ENCODE assay signal across 8 mouse cellular contexts in the genomic region with DNA sequence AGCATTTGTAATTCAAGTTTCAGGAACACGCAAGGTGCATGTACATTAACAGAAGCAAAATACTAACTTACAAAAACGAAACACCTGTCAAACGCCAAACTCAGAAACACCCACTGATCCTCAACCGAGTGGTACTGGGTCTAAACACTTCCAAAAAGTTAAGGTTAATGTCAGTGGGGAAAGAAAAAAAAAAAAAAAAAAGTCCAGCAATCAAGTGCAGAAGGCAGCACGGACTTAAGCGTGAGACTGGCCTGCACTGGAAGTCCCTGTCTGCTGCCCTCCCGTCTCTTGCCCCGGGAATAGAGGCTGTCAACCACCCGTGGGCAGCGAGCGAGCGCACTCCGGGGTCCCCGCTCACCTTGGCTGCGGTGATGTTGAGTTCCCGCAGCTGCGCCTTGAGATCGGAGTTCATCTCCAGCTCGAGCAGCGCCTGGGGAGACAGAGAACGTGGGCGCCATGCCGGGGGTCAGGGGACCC. TPM values are rescaled to one million over a fixed set of nuclear protein-coding genes. Genes with fewer than 3 reads are reported as not detected.
A peak's percentile ranks its signal among the peaks of the same experiment; 100 is the strongest.
DNase-seq lines count a peak whose midpoint lies in the region; ATAC-seq and TF ChIP-seq lines count a peak whose summit lies in the region.

No protein-coding gene starts in this region.

- 2% methylated on average over 23 of the region's 23 CpGs for WGBS in heart, embryonic 10.5 days

- peak overlapping the region; percentile 91 for H3K9ac ChIP-seq in ES-E14 (ENCODE audit: insufficient read depth, low read depth, low read length, poor library complexity, severe bottlenecking)

- H3K4me1 ChIP-seq in heart, embryonic 10.5 days, result peaks cover 6% of the 10 kb centered on the region; the same call in 1 of the 2 replicates
- peaks cover 0 to 6% of the 10 kb centered on the region in 2 experiments; a peak in 1 of 4 replicates for H3K4me1 ChIP-seq in ES-E14 (ENCODE audit: control insufficient read depth in 2 of 2, insufficient read depth in 2 of 2, low read length in 2 of 2, poor library complexity in 1 of 2)

- H3K27ac ChIP-seq in heart, embryonic 10.5 days, result peak overlapping the region; percentile 98
- H3K27ac ChIP-seq in ES-E14 (ENCODE audit: insufficient read depth, low read depth, low read length, poor library complexity, severe bottlenecking), result peak overlapping the region; percentile 88

- no peaks in the 10 kb centered on the region for H3K9me3 ChIP-seq in heart, embryonic 10.5 days
- H3K9me3 ChIP-seq in ES-E14 (ENCODE audit: control insufficient read depth, insufficient read depth, low read depth, low read length), result no peaks in the 10 kb centered on the region

- H3K27me3 ChIP-seq in heart, embryonic 10.5 days (ENCODE audit: insufficient read depth, poor library complexity, severe bottlenecking), result no peaks in the 10 kb centered on the region

- intact Hi-C loops in heart, postnatal 36 days (cut with DNase I), result no loop called here

- ATAC-seq in granulocyte monocyte progenitor cell, adult 5-6 weeks (replicated peaks; ENCODE audit: poor library complexity, severe bottlenecking), result peak; percentile 19
- ATAC-seq in megakaryocyte, adult 5-6 weeks (ENCODE audit: poor library complexity, severe bottlenecking), result peak; percentile 14

- in situ Hi-C loops in ES-E14 (cut with MboI; ENCODE audit: low sequenced_read_pairs in 2 of 2, unreplicated experiment in 2 of 2), result no loop called here

- DNase-seq in heart, embryonic 10.5 days (ENCODE audit: low spot score), result no peak
- DNase-seq in heart, postnatal 36 days, result no peak
- no peak for DNase-seq in ES-E14 (ENCODE audit: low read depth, low spot score)
- DNase-seq in adrenal gland, postnatal 36 days, result no peak
- DNase-seq in layer of hippocampus, adult 11-12 months (ENCODE audit: low spot score), result no peak
- DNase-seq in frontal cortex, postnatal 36 days (ENCODE audit: low spot score in 2 of 2), result no peak

- peak overlapping the region; percentile 94 for H3K4me3 ChIP-seq in heart, embryonic 10.5 days
- H3K4me3 ChIP-seq in ES-E14 (ENCODE audit: insufficient read depth in 1 of 2, low read depth in 1 of 2, low read length in 2 of 2, poor library complexity in 1 of 2, severe bottlenecking in 1 of 2), result peak overlapping the region; percentile 95 to 98

- H3K36me3 ChIP-seq in heart, embryonic 10.5 days, result peaks cover 46% of the 10 kb centered on the region
- H3K36me3 ChIP-seq in ES-E14 (ENCODE audit: control insufficient read depth, insufficient read depth, low read length, poor library complexity, severe bottlenecking), result peaks cover 50% of the 10 kb centered on the region

TF ChIP-seq in ES-E14, 5 proteins besides CTCF, POLR2A, EP300 and RAD21:
- no peak for TF ChIP-seq HCFC1 (IDR thresholded peaks at IDR 0.05; ENCODE audit: borderline replicate concordance, insufficient read depth, low read length)

RNA-seq across cellular contexts. Expression of a gene that starts 0.7 kb away (rescaled TPM):
- 484 and 569 TPM in 2 replicates for polyA plus RNA-seq in heart, embryonic 10.5 days (2016; fragmentation: Nextera tagmentation; extraction: Ambion mirVana)
- 100 to 1,000 TPM; 264 to 294 TPM for total RNA-seq in heart, postnatal 36 days (2021)
- 1,340 and 1,705 TPM in 2 replicates for total RNA-seq in ES-E14 (2012; rRNA removed)
- 3,179 and 3,718 TPM in 2 replicates for total RNA-seq in granulocyte monocyte progenitor cell, adult 5-6 weeks (2014; fragmentation: Nextera tagmentation)
- 5,371 and 5,776 TPM in 2 replicates for total RNA-seq in granulocyte monocyte progenitor cell, adult 5-6 weeks (2017)
- 1,498 and 1,642 TPM in 2 replicates for total RNA-seq in megakaryocyte, adult 5-6 weeks (2015)
- total RNA-seq in megakaryocyte, adult 5-6 weeks (2017), result 2,690 and 2,962 TPM in 2 replicates
- 100 to 1,000 TPM; 436 to 474 TPM for total RNA-seq in adrenal gland, postnatal 36 days (2021)

RNA-seq across cellular contexts. Expression of a gene that starts 11.9 kb away (rescaled TPM):
- polyA plus RNA-seq in heart, embryonic 10.5 days (2016; fragmentation: Nextera tagmentation; extraction: Ambion mirVana), result 6.9 and 9.9 TPM in 2 replicates
- total RNA-seq in heart, postnatal 36 days (2021), result 10 to 100 TPM; 20.5 to 20.8 TPM
- 0.18 TPM in 1 of 2 replicates, not detected in the other for total RNA-seq in ES-E14 (2012; rRNA removed)
- not detected in 2 replicates for total RNA-seq in granulocyte monocyte progenitor cell, adult 5-6 weeks (2014; fragmentation: Nextera tagmentation)
- total RNA-seq in granulocyte monocyte progenitor cell, adult 5-6 weeks (2017), result 0.62 TPM in 1 of 2 replicates, not detected in the other
- total RNA-seq in megakaryocyte, adult 5-6 weeks (2015), result 0.25 TPM in 1 of 2 replicates, not detected in the other
- total RNA-seq in megakaryocyte, adult 5-6 weeks (2017), result 0.92 TPM in 1 of 2 replicates, not detected in the other
- total RNA-seq in adrenal gland, postnatal 36 days (2021), result 1 to 10 TPM; 4.2 to 4.4 TPM

RNA-seq across cellular contexts. Expression of a gene that starts 14.3 kb away (rescaled TPM):
- polyA plus RNA-seq in heart, embryonic 10.5 days (2016; fragmentation: Nextera tagmentation; extraction: Ambion mirVana), result 24.6 and 28.9 TPM in 2 replicates
- 1 to 10 TPM; 6.3 to 6.9 TPM for total RNA-seq in heart, postnatal 36 days (2021)
- 29.5 and 32.8 TPM in 2 replicates for total RNA-seq in ES-E14 (2012; rRNA removed)
- 31.3 and 37.1 TPM in 2 replicates for total RNA-seq in granulocyte monocyte progenitor cell, adult 5-6 weeks (2014; fragmentation: Nextera tagmentation)
- total RNA-seq in granulocyte monocyte progenitor cell, adult 5-6 weeks (2017), result 26.2 and 33.5 TPM in 2 replicates
- 17.1 and 21.2 TPM in 2 replicates for total RNA-seq in megakaryocyte, adult 5-6 weeks (2015)
- 13.5 and 19.5 TPM in 2 replicates for total RNA-seq in megakaryocyte, adult 5-6 weeks (2017)
- total RNA-seq in adrenal gland, postnatal 36 days (2021), result 10 to 100 TPM; 13.8 to 16.7 TPM

RNA-seq across cellular contexts. Expression of a gene that starts 39.9 kb away (rescaled TPM):
- 42.9 and 56.2 TPM in 2 replicates for polyA plus RNA-seq in heart, embryonic 10.5 days (2016; fragmentation: Nextera tagmentation; extraction: Ambion mirVana)
- 10 to 100 TPM; 47.3 to 51.7 TPM for total RNA-seq in heart, postnatal 36 days (2021)
- 19.0 and 25.3 TPM in 2 replicates for total RNA-seq in ES-E14 (2012; rRNA removed)
- total RNA-seq in granulocyte monocyte progenitor cell, adult 5-6 weeks (2014; fragmentation: Nextera tagmentation), result 103 and 113 TPM in 2 replicates
- 34.1 and 43.9 TPM in 2 replicates for total RNA-seq in granulocyte monocyte progenitor cell, adult 5-6 weeks (2017)
- total RNA-seq in megakaryocyte, adult 5-6 weeks (2015), result 28.8 and 32.0 TPM in 2 replicates
- 7.6 and 9.1 TPM in 2 replicates for total RNA-seq in megakaryocyte, adult 5-6 weeks (2017)
- 10 to 100 TPM; 66.5 to 84.0 TPM for total RNA-seq in adrenal gland, postnatal 36 days (2021)

RNA-seq across cellular contexts. Expression of a gene that starts 52.8 kb away (rescaled TPM):
- polyA plus RNA-seq in heart, embryonic 10.5 days (2016; fragmentation: Nextera tagmentation; extraction: Ambion mirVana), result not detected in 2 replicates
- total RNA-seq in heart, postnatal 36 days (2021), result not detected
- not detected in 2 replicates for total RNA-seq in ES-E14 (2012; rRNA removed)
- total RNA-seq in granulocyte monocyte progenitor cell, adult 5-6 weeks (2014; fragmentation: Nextera tagmentation), result not detected in 2 replicates
- total RNA-seq in granulocyte monocyte progenitor cell, adult 5-6 weeks (2017), result not detected in 2 replicates
- total RNA-seq in megakaryocyte, adult 5-6 weeks (2015), result not detected in 2 replicates
- not detected in 2 replicates for total RNA-seq in megakaryocyte, adult 5-6 weeks (2017)
- total RNA-seq in adrenal gland, postnatal 36 days (2021), result not detected
